Mouse (Mus musculus): Measurements from ENCODE around the gene Ptch2.

Ptch2 gene

GRCm38 (mm10) chr4:117095551-117096452, at the start of gene Ptch2:
Gene Ptch2, plus strand, starts transcription at chr4:117096075.
- peak; percentile 72 for DNase-seq (ENCODE audit: low spot score)

GRCm38 (mm10) chr4:117048836-117049235, 47.0 kb upstream of the Ptch2 start:
- peak; percentile 13 for DNase-seq (ENCODE audit: low spot score)

GRCm38 (mm10) chr4:117049485-117049884, 46.4 kb upstream of the Ptch2 start:
- no peak for DNase-seq (ENCODE audit: low spot score)

DNA sequence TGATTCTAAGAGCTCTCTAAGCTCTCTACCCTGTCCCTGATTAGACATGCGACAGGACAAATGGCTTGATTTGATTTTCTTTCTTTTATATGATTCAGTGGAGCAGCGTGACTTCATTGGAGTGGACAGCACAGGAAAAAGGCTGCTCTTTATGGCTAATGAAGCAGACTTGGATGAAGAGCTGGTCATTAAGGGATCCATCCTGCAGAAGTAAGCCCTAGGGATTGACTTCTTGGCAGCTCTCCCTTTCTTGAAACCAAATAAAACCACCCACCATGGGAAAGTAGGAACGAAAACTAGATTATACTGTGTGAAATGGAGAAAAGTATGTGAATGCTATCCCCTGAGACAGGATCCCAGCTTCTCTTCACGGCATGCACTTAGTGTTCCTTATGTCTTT, 43.2 kb upstream of the Ptch2 start:
- DNase-seq (ENCODE audit: low spot score), result no peak

- DNase-seq (ENCODE audit: low spot score), result no peak
Observed at GRCm38 (mm10) chr4:117053956-117054355, 41.9 kb upstream of the Ptch2 start.

GRCm38 (mm10) chr4:117056102-117056501, 39.8 kb upstream of the Ptch2 start:
- no peak for DNase-seq (ENCODE audit: low spot score)

GRCm38 (mm10) chr4:117056514-117056913, 39.4 kb upstream of the Ptch2 start:
- DNase-seq (ENCODE audit: low spot score), result no peak

- no peak for DNase-seq (ENCODE audit: low spot score)
Observed at GRCm38 (mm10) chr4:117058512-117058911, 37.4 kb upstream of the Ptch2 start.

GRCm38 (mm10) chr4:117062700-117063390, 33.0 kb upstream of the Ptch2 start:
- peak; percentile 18 for DNase-seq (ENCODE audit: low spot score)

DNA sequence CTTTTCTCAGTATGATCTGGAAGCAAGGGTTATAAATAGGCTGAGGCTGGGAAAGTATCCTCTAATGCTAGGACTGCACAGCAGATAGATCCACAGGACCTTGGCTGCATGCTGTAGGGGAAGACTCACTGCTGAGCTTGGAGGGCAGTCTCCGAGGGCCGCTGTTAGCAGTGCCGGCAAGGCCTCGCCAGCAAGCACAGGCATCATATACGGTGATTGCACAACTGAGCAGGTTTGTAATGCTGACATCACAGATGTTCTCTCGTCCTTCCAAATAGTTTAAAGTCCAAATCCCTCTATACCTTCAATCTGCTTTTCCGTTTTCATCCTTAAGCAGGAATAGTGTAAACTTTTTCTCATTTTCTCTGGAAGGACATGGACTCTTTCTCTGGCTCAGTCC, 27.8 kb upstream of the Ptch2 start:
- DNase-seq (ENCODE audit: low spot score), result no peak

GRCm38 (mm10) chr4:117069647-117070046, 26.2 kb upstream of the Ptch2 start:
- no peak for DNase-seq (ENCODE audit: low spot score)

DNA sequence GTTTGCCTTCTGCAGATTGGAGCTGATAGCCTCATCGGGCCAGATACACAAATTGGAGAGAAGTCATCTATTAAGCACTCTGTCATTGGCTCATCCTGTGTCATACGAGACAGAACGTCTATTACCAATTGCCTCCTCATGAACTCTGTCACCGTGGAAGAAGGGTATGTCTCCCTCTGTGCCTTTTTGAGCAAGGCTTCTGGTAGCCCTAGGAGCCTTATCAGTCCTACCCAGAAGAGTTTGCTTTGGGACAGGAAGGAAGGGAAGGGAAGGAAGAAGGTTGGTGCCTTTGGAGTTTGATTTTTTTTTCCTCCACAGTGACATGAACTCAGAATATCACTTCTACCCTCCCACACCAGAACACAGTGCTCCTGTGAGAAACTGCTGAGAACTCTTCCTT, 25.3 kb upstream of the Ptch2 start:
- DNase-seq (ENCODE audit: low spot score), result no peak

GRCm38 (mm10) chr4:117071183-117071582, 24.7 kb upstream of the Ptch2 start:
- no peak for DNase-seq (ENCODE audit: low spot score)

DNA sequence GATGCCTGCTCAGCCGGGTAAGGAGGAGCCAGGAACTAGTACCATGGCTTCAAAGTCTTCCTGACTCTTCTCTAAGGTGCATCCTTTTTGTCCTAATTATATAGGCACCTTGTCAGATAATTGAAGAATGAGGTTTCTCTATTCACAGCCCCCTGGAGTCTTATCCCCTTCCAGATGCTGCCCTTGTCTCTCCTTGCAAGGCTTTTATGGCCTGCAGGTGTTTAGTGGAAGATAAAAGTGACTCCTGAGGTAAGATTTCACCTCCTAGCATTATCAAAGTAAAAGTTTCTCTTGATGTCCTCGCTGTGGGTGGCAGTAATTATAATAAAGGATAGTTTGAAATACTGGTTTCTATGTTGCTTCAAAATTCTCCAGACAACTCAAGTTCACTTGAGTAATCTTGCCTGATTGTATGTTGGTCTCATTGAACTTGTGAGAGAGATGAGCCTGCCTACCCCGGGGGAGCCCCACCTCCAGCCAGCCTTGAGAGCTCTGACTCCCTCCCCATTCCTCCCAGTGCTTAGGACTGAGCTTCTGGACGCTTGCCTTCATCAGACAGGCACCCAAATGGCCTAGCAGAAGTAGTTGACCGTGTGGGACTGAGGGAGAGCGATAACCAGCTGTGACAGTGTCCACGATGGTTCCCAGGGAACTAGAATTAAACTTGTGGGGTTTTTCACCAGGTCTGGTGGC, 7.8 kb upstream of the Ptch2 start:
- no peak for DNase-seq (ENCODE audit: low spot score)

- DNase-seq (ENCODE audit: low spot score), result no peak
Observed at GRCm38 (mm10) chr4:117090586-117090985, 5.3 kb upstream of the Ptch2 start.

DNA sequence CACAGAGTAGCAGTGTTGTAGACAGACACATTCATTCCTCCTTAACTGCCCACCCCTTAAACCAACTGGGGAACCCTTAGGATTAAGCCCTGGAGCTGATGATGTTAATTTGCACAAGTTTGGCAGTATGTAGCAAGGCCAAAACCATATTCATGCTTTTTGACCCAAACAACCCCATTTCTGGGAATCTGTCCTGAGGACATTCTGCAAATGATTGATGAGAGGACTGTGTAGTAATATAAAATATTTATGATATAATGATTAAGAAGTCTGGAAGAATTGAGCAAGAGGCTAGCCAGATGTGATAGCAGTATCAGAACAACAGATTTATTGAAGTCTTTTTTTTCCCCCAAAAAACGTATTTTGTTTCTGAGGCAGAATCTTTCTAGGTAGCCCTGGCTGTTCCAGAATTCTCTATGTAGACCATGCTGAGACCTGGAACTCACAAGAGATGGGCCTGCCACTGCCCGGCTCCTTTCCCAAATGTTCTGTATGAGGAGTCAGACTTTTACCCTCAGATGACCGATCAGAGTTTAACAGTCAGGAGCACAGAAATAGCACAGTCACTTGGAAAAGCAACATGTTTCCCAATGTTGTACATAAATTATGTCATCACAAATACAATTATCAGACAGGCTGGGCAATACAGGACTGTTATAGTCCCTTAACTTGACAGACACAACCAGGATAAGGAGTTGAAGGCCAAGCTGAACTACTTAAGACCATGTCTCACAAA, 1.1 kb upstream of the Ptch2 start:
- DNase-seq (ENCODE audit: low spot score), result no peak

GRCm38 (mm10) chr4:117096666-117097065, 791 bp downstream of the Ptch2 start:
- no peak for DNase-seq (ENCODE audit: low spot score)

DNA sequence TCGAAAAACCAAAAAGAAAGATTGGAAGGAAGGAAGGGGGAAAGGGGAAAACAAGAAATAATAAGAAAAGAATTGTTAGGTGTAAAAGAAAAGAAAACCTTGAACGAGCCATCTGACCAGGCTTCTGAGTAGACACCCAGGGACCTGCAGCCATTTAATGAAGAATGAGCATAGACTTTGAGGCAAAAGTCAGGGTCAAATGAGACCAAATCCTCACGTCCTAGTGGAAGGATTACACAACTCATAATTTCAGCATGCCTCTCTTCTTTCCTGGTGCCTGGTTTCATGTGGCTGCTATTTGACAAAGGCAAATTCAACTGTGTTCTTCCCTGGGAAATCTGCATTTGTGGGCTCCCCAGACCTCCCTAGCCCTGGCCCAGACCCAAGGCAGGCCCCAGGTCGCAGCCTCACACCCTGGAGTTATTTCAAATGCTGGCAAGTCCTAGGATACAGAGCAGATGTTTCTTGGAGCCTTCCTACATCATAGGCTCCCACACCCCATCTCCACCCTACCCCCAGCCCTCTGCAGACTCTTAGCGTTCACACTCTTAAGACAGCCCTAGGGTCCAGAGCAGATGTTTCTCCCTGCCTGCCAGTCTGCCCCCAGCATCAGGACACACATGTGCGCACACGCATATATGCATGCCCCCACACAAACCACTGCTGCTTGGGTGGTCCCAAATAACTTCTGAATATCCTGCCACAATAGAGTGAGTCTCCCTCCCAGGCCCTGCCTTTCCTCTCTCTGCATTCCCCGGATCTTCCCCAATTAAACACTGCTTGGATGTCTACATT, 2.3 kb downstream of the Ptch2 start:
- no peak for DNase-seq (ENCODE audit: low spot score)

GRCm38 (mm10) chr4:117098764-117099036, 2.8 kb downstream of the Ptch2 start:
- DNase-seq (ENCODE audit: low spot score), result no peak

GRCm38 (mm10) chr4:117100036-117100435, 4.2 kb downstream of the Ptch2 start:
- no peak for DNase-seq (ENCODE audit: low spot score)

GRCm38 (mm10) chr4:117101218-117101617, 5.3 kb downstream of the Ptch2 start:
- no peak for DNase-seq (ENCODE audit: low spot score)
